Mouse (Mus musculus): ENCODE results near the gene Tpsab1. TPM values are rescaled to one million over a fixed set of nuclear protein-coding genes. Genes with fewer than 3 reads are reported as not detected.

The Tpsab1 gene
- 0.28 and 0.37 TPM in 2 replicates for polyA plus RNA-seq (2012; rRNA removed)

DNA sequence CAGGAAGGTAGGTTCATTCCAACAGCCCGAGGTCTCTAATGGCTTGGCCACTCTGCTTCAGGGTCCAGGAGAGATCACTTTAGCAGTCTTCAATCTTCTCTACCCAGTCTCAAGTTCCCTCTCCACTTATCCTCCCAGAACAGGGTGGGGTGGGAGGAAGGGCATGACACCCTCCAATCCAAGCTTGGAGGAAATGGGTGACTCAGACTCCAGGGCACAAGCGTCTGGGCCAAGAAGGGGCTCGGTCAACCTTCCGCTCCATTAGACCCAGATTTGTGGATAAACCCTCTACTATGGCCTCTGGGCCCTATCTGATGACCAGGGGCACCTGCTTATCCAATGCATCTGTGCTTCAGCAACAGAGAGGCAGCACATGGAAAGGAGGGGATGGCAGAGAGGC lies at the start of gene Tpsab1:
Tpsab1 (minus strand) TSS at position 101 of the 400 bp plus-strand sequence.
- DNase-seq (ENCODE audit: low spot score) = no peak

DNA sequence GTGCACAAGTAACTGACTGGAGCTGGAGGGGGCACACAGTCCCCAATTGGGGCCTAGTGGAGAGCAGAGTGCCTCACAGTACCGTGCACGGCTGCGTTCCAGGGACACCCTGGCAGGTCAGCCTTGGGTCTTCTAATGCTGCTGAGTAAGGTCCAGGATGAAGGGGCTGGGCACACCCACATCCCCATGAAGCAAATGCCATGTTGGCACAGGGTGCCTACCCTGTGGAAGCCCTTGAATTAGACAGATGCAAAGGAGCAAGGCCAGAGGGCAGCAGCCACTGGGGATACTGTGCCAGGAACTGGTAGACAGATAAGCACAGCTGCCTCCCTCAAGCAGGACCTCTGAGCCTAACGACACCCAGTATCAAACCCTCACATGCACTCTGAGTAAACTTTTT lies 49.2 kb upstream of the Tpsab1 start:
- DNase-seq (ENCODE audit: low spot score) = no peak

DNA sequence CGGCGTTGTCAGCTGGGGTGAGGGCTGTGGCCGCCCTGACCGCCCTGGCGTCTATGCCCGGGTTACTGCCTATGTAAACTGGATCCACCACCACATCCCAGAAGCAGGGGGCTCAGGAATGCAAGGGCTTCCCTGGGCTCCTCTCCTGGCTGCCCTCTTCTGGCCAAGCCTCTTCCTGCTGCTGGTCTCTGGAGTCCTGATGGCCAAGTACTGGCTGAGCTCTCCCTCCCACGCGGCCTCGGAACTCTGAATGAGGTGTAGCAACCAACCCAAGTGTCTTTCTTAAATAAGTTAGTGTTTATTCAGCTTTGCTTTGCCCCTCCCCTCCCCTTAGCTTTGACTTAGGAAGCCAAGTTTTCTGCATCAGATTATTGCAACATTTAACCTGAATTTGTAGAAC lies 28.6 kb upstream of the Tpsab1 start:
- no peak for DNase-seq (ENCODE audit: low spot score)

DNA sequence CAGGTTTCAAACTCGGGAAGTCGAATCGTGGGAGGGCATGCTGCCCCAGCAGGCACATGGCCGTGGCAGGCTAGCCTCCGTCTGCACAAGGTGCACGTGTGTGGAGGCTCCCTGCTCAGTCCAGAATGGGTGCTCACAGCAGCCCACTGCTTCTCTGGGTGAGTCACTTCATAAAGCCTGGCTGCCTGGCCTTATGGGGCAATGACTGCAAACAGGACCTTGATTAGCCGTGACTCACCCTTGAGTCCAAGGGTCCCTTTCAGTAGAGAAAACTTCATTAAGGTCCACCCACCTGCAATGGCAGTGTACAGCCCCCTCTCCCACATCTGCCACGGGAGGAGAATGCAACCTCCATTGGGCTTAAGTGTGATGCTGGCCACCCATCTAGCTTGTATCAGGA lies 27.1 kb upstream of the Tpsab1 start:
- no peak for DNase-seq (ENCODE audit: low spot score)

DNA sequence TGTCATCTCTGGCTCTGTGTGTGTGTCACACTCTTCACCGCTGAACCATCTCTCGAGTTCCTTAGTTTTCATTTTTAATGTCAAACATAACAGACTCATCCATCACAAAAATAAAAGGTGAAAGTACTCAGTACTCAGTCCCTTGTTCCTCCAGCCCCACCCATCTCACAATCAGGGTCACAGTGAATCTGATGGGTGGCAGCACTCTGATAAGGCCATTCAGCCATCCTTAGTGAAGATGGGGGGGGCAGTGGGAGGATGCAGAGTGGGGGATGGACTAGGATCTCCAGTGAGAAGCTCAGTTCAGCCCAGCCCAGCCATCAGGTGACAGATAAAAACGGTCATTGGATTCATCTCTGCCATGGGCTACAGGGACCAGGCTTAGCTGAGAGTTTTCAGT lies 23.6 kb upstream of the Tpsab1 start, which contains the start of gene Tpsg1:
Tpsg1 (plus strand) TSS at position 301 of the 400 bp plus-strand sequence.
- DNase-seq (ENCODE audit: low spot score) = no peak

DNA sequence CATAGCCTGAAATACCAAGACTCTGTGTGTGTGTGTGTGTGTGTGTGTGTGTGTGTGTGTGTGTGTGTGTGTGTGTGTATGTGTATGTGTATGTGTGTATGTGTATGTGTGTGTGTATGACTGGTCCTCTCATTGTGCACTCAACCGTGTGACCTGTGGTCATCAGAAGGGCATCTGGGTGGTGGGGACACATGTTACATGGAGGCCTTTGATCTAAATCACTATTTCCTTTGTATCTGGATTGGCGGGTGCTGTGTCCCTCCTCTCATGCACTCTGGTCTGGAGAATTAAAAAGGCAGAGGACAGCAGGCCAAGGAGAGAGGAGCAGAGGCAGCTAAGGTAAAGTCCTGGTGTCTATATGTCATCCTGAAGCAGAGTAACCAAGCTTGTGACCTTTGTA lies 20.6 kb upstream of the Tpsab1 start, which contains the start of gene Tpsb2:
Tpsb2 (plus strand) TSS at position 301 of the 400 bp plus-strand sequence.
- no peak for DNase-seq (ENCODE audit: low spot score)

DNA sequence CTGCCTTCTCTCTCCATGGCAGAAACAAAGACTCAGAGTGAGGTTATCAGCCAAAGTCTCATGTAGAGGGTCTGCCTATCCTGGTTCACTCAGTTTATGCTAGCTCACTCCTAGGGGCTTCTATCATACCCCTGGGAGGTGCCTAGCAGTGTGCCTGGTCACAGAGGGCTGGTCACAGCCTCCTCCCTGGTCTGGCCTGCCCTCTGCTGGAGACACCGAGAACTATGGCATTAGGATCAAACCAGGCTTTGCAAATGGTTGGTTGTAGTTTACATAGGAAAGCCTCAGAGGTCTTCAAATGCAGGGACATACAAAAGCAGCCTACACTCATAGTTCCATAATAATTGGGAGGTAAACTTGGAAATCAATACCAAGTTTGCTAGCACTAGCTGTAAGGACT lies 18.4 kb upstream of the Tpsab1 start:
- DNase-seq (ENCODE audit: low spot score) = no peak

DNA sequence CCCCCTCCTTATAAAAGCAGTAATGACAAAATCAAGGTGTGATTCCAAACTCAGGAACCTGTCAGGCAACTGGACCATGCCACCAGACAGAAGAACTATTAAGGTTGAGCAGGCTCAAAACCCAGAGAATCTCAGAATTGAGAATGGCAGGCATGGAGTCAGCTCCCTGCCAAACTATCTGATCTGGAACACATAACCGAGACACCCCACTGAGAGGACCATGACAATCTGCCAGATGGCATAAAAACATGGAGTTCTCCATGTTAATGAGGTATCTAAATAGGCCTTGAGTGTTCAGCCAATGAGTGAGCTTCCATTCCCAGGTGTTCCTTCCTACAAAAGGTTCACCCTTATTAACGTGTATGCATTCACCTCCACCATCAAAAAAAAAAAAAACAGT lies 15.9 kb upstream of the Tpsab1 start:
- DNase-seq (ENCODE audit: low spot score) = no peak

DNA sequence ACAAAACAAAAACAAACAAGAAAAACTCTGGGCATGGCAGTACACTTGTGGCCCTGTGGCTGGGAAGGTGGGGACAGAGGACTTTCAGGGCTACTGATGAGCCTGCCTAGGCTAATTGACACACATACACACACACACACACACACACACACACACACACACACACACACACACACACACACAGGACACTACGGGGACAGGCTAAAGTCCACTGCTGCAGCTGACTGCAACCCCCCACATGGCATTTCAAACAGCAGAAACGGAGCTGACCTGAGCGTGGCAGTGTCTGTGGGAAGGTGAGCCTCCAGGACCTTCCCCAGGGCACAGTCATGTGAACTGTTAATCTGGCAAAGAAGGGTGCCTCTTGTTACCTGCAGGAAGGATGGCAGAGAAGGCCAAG lies 3.9 kb downstream of the Tpsab1 start:
- DNase-seq (ENCODE audit: low spot score) = no peak

DNA sequence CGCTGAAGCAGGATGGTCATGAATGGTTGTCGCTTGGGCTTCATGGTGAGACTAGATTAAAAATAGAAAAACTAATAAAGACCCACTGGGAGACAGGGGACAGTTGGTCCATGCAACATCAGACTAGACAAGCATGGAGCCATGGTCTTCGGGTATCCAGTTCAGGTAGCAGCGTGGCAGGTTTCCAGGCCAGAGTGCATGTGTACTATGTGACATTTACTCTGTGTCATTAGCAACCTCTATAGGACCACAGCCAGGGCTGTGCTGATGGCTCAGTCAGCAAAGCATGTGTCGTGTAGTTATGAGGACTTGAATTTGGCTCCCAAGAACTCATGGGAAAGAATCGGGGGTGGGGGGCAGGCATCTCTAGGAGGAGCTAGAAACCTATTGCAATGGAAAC lies 5.4 kb downstream of the Tpsab1 start:
- DNase-seq (ENCODE audit: low spot score) = no peak

DNA sequence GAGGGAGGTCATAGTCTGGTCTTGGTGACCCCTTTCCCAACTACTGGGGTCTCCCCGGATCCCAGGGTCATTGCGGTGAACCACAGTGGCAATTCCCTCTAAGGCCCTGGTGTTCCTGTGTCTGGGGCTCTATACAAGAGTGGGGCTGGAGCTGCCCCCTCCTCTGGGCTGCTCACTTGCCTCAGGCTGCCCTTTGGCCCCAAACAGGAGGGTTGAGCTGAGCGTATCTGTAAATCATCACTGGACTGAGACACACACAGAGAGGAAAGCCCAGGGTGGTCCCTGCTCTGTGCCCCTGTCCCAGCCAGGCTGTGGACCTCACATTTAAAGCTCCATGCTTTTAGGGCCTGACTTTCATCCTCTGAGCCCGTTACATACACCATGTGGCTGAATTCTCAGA lies 7.1 kb downstream of the Tpsab1 start:
- no peak for DNase-seq (ENCODE audit: low spot score)

DNA sequence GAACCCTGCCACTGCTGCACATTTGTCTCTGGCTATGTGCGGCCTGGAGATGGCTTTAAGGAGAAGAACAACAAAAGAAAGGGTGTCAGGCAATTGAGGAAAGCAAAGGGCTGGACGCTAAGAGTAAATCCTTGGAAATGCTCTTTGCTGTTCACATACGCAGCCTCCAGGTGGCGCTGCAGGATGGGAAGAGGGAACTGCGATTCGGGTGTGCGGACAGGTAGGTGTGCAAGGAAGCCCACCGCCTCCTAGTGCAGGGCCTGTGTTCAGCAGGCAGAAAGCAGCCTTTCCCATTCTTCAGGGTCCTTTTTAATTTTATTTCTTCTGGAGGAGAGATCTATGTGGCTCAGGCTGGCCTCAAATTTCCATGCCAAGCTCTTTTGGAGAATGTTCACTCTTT lies 11.4 kb downstream of the Tpsab1 start:
- peak; percentile 47 for DNase-seq (ENCODE audit: low spot score)

DNA sequence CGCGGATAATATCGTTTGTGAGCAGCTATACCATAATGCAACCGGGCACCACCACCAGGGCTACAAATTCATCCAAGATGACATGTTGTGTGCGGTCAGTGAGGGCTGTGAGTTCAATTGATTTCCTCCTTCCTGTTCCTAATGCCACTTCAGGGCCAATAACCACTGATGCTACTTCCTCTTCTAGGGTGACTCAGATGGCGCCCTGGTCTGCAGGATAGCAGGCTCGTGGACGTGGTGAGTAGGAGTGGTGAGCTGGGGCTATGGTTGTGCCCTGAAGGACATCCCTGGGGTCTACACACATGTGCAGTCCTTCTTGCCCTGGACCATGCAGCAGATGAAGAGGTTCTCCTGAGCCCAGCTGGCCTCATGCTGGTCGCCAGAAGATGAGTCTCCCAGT lies 13.0 kb downstream of the Tpsab1 start:
- no peak for DNase-seq (ENCODE audit: low spot score)

DNA sequence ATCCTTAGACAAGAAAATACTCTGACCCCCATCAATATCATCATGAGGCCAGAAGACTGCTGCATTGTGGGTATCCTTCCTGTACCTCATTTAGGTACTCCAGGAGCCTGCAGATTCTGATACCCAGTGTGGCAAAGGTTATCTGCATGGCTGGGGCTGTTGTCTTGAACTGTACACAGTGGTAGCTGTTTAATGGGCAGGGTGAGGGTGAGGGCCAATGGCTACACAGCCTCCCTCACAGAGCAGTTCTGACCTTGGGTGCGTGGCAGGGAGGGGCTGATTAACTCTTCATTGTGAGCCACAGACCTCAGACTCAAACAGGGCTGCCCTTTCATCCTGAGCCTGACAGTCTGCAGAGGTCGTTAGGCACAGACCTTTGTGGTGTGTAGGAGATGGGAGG lies 22.4 kb downstream of the Tpsab1 start:
- DNase-seq (ENCODE audit: low spot score) = no peak

DNA sequence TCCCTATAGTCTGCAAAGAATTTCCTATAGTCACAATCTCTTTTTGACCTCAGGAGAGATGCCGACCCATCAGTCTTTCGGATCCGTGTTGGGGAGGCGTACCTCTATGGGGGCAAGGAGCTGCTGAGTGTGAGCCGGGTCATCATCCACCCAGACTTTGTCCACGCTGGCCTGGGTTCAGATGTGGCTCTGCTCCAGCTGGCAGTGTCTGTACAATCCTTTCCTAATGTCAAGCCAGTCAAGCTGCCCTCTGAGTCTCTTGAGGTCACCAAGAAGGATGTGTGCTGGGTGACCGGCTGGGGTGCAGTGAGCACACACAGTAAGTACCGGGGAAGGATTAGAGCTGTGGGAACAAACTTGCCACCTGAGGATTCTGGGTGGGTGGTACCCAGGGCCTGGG lies 24.5 kb downstream of the Tpsab1 start:
- DNase-seq (ENCODE audit: low spot score) = no peak

DNA sequence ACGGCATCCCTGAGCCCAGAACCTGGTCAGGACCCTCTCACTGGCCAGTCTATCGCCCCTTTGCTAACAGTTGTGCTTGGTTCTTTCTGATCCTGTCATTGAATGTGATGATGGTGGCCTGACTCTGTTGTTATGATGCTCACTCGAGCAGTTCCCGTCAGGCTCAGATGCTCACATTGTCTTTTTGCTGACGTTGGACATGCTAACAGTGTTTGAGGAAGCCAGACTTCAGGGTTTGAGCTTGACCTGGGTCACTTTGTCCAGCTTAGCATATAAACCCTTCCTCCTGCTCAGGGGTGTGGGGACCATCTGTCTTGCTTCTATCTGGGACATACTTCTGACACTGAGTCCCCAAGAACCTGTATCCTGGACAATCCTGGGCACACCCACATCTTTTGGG lies 27.0 kb downstream of the Tpsab1 start, which contains the start of gene Prss29:
Prss29 (plus strand) TSS at position 301 of the 400 bp plus-strand sequence.
- no peak for DNase-seq (ENCODE audit: low spot score)

DNA sequence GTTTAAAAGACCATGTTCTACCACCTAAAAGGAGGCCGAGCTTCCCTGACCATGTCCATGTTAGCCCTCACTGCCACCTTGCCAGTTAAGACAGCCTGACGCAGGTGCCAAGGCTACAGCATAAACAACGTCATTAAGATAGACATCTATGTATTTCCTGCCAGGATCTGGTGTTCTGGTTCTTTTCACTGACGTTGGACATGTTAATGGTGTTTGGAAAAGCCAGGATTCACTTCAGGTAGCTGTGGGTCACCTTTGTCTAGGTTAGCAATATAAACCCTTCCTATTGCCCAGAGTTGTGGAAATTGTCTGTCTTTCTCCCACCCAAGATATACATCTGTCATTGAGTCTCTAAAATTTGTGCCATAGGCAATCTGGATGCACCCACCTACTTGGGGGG lies 37.0 kb downstream of the Tpsab1 start, which contains the start of gene Prss28:
Prss28 (plus strand) TSS at position 301 of the 400 bp plus-strand sequence.
- DNase-seq (ENCODE audit: low spot score) = no peak

DNA sequence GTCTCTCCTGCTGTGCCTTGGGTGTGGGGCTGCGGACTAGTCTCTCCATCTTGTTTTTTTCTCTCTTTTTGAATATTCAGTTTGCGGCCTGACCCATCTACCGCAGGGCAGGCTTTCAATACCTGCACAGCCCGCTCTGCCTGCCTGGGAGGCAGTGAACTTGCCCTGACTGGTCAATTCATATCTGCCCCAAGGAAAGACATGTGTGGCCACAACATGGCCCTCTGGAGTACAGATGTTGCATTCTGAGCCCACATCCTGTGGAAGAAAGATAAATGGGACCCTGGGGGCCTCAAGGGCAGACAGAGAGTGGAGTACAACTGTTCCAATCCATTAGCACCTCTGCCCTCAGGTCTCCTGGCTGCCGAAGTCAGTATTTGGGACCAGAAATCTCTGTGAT lies 47.3 kb downstream of the Tpsab1 start, which contains the start of gene Prss34:
Prss34 (plus strand) TSS at position 301 of the 400 bp plus-strand sequence.
- DNase-seq (ENCODE audit: low spot score) = no peak

DNA sequence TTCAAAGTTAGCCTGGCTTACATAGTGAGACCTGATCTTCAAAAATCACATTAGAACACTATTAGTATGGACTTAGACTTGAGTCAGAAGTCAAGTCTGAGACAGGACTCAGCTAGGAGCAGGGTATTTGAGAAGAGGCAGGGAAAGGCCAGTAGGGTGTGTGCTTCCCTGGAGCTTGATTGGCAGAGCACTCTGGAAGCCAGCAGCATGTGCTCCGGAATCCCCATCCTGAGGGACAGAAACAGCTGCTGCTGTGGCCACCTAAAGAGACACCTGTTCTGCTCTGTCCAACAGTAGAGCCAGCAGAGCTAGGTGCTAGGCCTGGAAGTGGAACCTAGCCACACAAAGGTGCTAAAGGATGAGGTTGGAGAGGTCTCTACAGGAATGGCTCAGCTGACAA lies 51.3 kb downstream of the Tpsab1 start:
- DNase-seq (ENCODE audit: low spot score) = no peak

DNA sequence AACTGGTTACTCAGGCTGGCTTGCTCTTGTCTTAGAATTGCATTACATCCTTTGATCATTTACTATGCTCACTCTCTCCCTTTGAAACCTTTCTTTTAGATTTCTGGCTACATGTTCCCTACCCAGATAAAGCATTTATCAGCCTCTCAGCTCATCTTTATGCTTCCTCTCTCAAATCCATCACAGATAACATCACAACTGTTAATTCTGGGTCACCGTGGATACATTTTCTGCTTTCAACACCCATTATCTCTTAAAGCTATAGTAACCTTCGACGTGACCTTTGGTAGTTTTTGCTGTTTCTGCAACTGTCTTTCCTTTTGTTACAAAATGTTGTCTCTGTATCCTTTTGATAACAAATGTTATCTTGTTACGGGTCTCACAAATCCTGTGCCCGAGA lies 51.9 kb downstream of the Tpsab1 start:
- DNase-seq (ENCODE audit: low spot score) = no peak
